Mouse (Mus musculus): Measurements from ENCODE around the gene Mcu. TPM values are rescaled to one million over a fixed set of nuclear protein-coding genes. Genes with fewer than 3 reads are reported as not detected.

Gene Mcu
- polyA plus RNA-seq, 1 experiment from 2014 or later: 10.2 TPM

- Histone ChIP-seq H3K27me3 (no peaks in the 10 kb centered on the region), H3K9me3 (replicated peaks) (no peaks in the 10 kb centered on the region; the same call in 1 of the 2 replicates), H3K4me1 (replicated peaks) (no peaks in the 10 kb centered on the region), H3K4me2 (no peak overlapping the region), H3K4me3 (replicated peaks) (no peak overlapping the region), H3K9ac (no peak overlapping the region), H3K36me3 (replicated peaks) (no peaks in the 10 kb centered on the region), H3K27ac (replicated peaks) (no peak overlapping the region)
- ATAC-seq (ENCODE audit: insufficient read depth): no peak
- 78% methylated on average over 8 of the region's 8 CpGs for WGBS (ENCODE audit: insufficient replicate concordance)
Observed at GRCm38 (mm10) chr10:59490920-59491319, 125.6 kb downstream of the Mcu start.

GRCm38 (mm10) chr10:59489411-59489810 is 127.1 kb downstream of the Mcu start:
- Histone ChIP-seq H3K4me1 (replicated peaks) (no peaks in the 10 kb centered on the region), H3K4me2 (no peak overlapping the region), H3K36me3 (replicated peaks) (no peaks in the 10 kb centered on the region), H3K27ac (replicated peaks) (no peak overlapping the region), H3K9ac (no peak overlapping the region), H3K27me3 (no peaks in the 10 kb centered on the region), H3K9me3 (replicated peaks) (no peaks in the 10 kb centered on the region; the same call in 1 of the 2 replicates), H3K4me3 (replicated peaks) (no peak overlapping the region)
- WGBS (ENCODE audit: insufficient replicate concordance): 63% methylated on average over 1 of the region's 1 CpGs
- ATAC-seq (ENCODE audit: insufficient read depth): no peak

- no peaks in the 10 kb centered on the region for H3K4me1 ChIP-seq (replicated peaks)
- H3K4me3 ChIP-seq (replicated peaks): no peak overlapping the region
- H3K9me3 ChIP-seq (replicated peaks): no peaks in the 10 kb centered on the region; the same call in 1 of the 2 replicates
- H3K4me2 ChIP-seq: no peak overlapping the region
- no peak overlapping the region for H3K27ac ChIP-seq (replicated peaks)
- ATAC-seq (ENCODE audit: insufficient read depth): no peak
- no peaks in the 10 kb centered on the region for H3K27me3 ChIP-seq
- H3K9ac ChIP-seq: no peak overlapping the region
- H3K36me3 ChIP-seq (replicated peaks): no peaks in the 10 kb centered on the region
- 52% methylated on average over 2 of the region's 2 CpGs for WGBS (ENCODE audit: insufficient replicate concordance)
Observed at GRCm38 (mm10) chr10:59487351-59487750, 129.1 kb downstream of the Mcu start.

GRCm38 (mm10) chr10:59484318-59484717 is 132.2 kb downstream of the Mcu start:
- Histone ChIP-seq H3K4me1 (replicated peaks) (no peaks in the 10 kb centered on the region), H3K27ac (replicated peaks) (no peak overlapping the region), H3K36me3 (replicated peaks) (0 out of 2 replicates have a peak, but pooled peaks cover 3% of the 10 kb centered on the region), H3K4me2 (no peak overlapping the region), H3K9me3 (replicated peaks) (no peaks in the 10 kb centered on the region), H3K9ac (no peak overlapping the region), H3K27me3 (no peaks in the 10 kb centered on the region), H3K4me3 (replicated peaks) (no peak overlapping the region)
- 72% methylated on average over 6 of the region's 6 CpGs for WGBS (ENCODE audit: insufficient replicate concordance)
- ATAC-seq (ENCODE audit: insufficient read depth): no peak

- no peak overlapping the region for H3K4me2 ChIP-seq
- ATAC-seq (ENCODE audit: insufficient read depth): no peak
- H3K27ac ChIP-seq (replicated peaks): no peak overlapping the region
- no peaks in the 10 kb centered on the region for H3K27me3 ChIP-seq
- no peaks in the 10 kb centered on the region for H3K4me1 ChIP-seq (replicated peaks)
- no peaks in the 10 kb centered on the region for H3K9me3 ChIP-seq (replicated peaks)
- WGBS (ENCODE audit: insufficient replicate concordance): 77% methylated on average over 5 of the region's 5 CpGs
- H3K4me3 ChIP-seq (replicated peaks): no peak overlapping the region
- H3K9ac ChIP-seq: no peak overlapping the region
- H3K36me3 ChIP-seq (replicated peaks): 0 out of 2 replicates have a peak, but pooled peaks cover 3% of the 10 kb centered on the region
Observed at GRCm38 (mm10) chr10:59481381-59481780, 135.1 kb downstream of the Mcu start.

GRCm38 (mm10) chr10:59470451-59470850 is 146.0 kb downstream of the Mcu start:
- ATAC-seq (ENCODE audit: insufficient read depth): no peak
- no peak overlapping the region for H3K4me3 ChIP-seq (replicated peaks)
- WGBS (ENCODE audit: insufficient replicate concordance): 71% methylated on average over 5 of the region's 5 CpGs

GRCm38 (mm10) chr10:59467297-59467696 is 149.2 kb downstream of the Mcu start:
- Histone ChIP-seq H3K4me3 (replicated peaks) (no peak overlapping the region), H3K9ac (no peak overlapping the region), H3K4me1 (replicated peaks) (no peaks in the 10 kb centered on the region), H3K36me3 (replicated peaks) (no peaks in the 10 kb centered on the region), H3K9me3 (replicated peaks) (no peaks in the 10 kb centered on the region), H3K27ac (replicated peaks) (no peak overlapping the region), H3K4me2 (no peak overlapping the region), H3K27me3 (no peaks in the 10 kb centered on the region)
- ATAC-seq (ENCODE audit: insufficient read depth): no peak
- WGBS (ENCODE audit: insufficient replicate concordance): 76% methylated on average over 12 of the region's 12 CpGs

More at GRCm38 (mm10) chr10:59470451-59470850, 146.0 kb downstream of the Mcu start:
- Histone ChIP-seq H3K4me1 (replicated peaks) (no peaks in the 10 kb centered on the region), H3K9ac (no peak overlapping the region), H3K27me3 (no peaks in the 10 kb centered on the region), H3K27ac (replicated peaks) (no peak overlapping the region), H3K4me2 (no peak overlapping the region), H3K36me3 (replicated peaks) (no peaks in the 10 kb centered on the region), H3K9me3 (replicated peaks) (no peaks in the 10 kb centered on the region)

GRCm38 (mm10) chr10:59466626-59467025 is 149.9 kb downstream of the Mcu start:
- H3K4me1 ChIP-seq (replicated peaks): no peaks in the 10 kb centered on the region
- WGBS (ENCODE audit: insufficient replicate concordance): 70% methylated on average over 4 of the region's 4 CpGs
- H3K4me3 ChIP-seq (replicated peaks): no peak overlapping the region
- H3K36me3 ChIP-seq (replicated peaks): no peaks in the 10 kb centered on the region
- no peaks in the 10 kb centered on the region for H3K9me3 ChIP-seq (replicated peaks)
- no peak overlapping the region for H3K9ac ChIP-seq
- H3K27me3 ChIP-seq: no peaks in the 10 kb centered on the region
- no peak for ATAC-seq (ENCODE audit: insufficient read depth)
- no peak overlapping the region for H3K4me2 ChIP-seq
- H3K27ac ChIP-seq (replicated peaks): no peak overlapping the region

- Histone ChIP-seq H3K4me2 (no peak overlapping the region), H3K9ac (no peak overlapping the region), H3K36me3 (replicated peaks) (no peaks in the 10 kb centered on the region), H3K9me3 (replicated peaks) (no peaks in the 10 kb centered on the region), H3K27ac (replicated peaks) (no peak overlapping the region), H3K4me1 (replicated peaks) (no peaks in the 10 kb centered on the region), H3K4me3 (replicated peaks) (no peak overlapping the region), H3K27me3 (no peaks in the 10 kb centered on the region)
- WGBS (ENCODE audit: insufficient replicate concordance): 80% methylated on average over 3 of the region's 3 CpGs
- no peak for ATAC-seq (ENCODE audit: insufficient read depth)
Observed at GRCm38 (mm10) chr10:59465546-59465945, 150.9 kb downstream of the Mcu start.

- Histone ChIP-seq H3K9me3 (replicated peaks) (no peaks in the 10 kb centered on the region), H3K9ac (no peak overlapping the region), H3K27ac (replicated peaks) (no peak overlapping the region), H3K4me1 (replicated peaks) (no peaks in the 10 kb centered on the region), H3K4me2 (no peak overlapping the region), H3K4me3 (replicated peaks) (no peak overlapping the region), H3K27me3 (no peaks in the 10 kb centered on the region), H3K36me3 (replicated peaks) (no peaks in the 10 kb centered on the region)
- ATAC-seq (ENCODE audit: insufficient read depth): no peak
- WGBS (ENCODE audit: insufficient replicate concordance): 73% methylated on average over 6 of the region's 6 CpGs
Observed at GRCm38 (mm10) chr10:59462307-59462706, 154.2 kb downstream of the Mcu start.

- Histone ChIP-seq H3K9ac (no peak overlapping the region), H3K36me3 (replicated peaks) (0 out of 2 replicates have a peak, but pooled peaks cover 3% of the 10 kb centered on the region), H3K9me3 (replicated peaks) (no peaks in the 10 kb centered on the region), H3K27ac (replicated peaks) (no peak overlapping the region), H3K4me3 (replicated peaks) (no peak overlapping the region), H3K4me1 (replicated peaks) (no peaks in the 10 kb centered on the region), H3K27me3 (no peaks in the 10 kb centered on the region), H3K4me2 (no peak overlapping the region)
- WGBS (ENCODE audit: insufficient replicate concordance): 78% methylated on average over 12 of the region's 12 CpGs
- ATAC-seq (ENCODE audit: insufficient read depth): no peak
Observed at GRCm38 (mm10) chr10:59459767-59460166, 156.7 kb downstream of the Mcu start.

- Histone ChIP-seq H3K4me1 (replicated peaks) (0 out of 2 replicates have a peak, but pooled peaks cover 5% of the 10 kb centered on the region), H3K4me3 (replicated peaks) (no peak overlapping the region), H3K27me3 (no peaks in the 10 kb centered on the region), H3K4me2 (no peak overlapping the region), H3K27ac (replicated peaks) (no peak overlapping the region), H3K9me3 (replicated peaks) (no peaks in the 10 kb centered on the region), H3K36me3 (replicated peaks) (peaks cover 4% of the 10 kb centered on the region; the same call in 1 of the 2 replicates), H3K9ac (no peak overlapping the region)
- 88% methylated on average over 15 of the region's 15 CpGs for WGBS (ENCODE audit: insufficient replicate concordance)
- no peak for ATAC-seq (ENCODE audit: insufficient read depth)
Observed at GRCm38 (mm10) chr10:59454631-59455030, 161.9 kb downstream of the Mcu start.

All from liver, embryonic 15.5 days (tissue).